9 mouse cellular contexts compared by ENCODE assay signal in the genomic region with DNA sequence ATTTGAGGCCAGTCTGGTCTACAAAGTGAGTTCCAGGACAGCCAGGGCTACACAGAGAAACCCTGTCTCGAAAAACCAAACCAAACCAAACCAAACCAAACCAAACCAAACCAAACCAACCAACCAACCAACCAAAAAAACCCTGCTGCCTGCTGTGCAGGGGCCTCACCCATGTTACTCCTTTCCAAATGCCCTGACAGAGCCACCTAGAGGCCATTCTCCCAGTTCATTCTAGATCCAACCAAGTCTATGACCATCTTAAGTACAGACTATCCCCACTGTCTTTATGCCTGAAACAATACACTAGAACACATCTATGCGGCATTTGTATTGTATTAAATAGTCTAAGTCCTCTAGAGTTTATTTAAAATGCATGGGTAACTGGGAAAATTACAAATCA. TPM values are rescaled to one million over a fixed set of nuclear protein-coding genes. Genes with fewer than 3 reads are reported as not detected.
"Had no signal": no experiment of that assay in that cellular context is flagged by ENCODE, and none has a peak within 500 bp of the region (broad histone marks: within the 10 kb centered on the region; RNA-seq: fewer than 3 reads in every experiment).

No protein-coding gene starts in this region.

RNA-seq across cellular contexts. Expression of a gene that starts 30.0 kb away (rescaled TPM):
- total RNA-seq: gastrocnemius, adult 2 months; gastrocnemius, postnatal 25 days; gastrocnemius, postnatal 4 days; granulocyte monocyte progenitor cell, adult 5-6 weeks; hematopoietic stem cell, adult 5-6 weeks; left cerebral cortex, adult 2 months; left cerebral cortex, postnatal 36 days had no signal
- polyA plus RNA-seq: limb, embryonic 10.5 days; limb, embryonic 12.5 days had no signal
